Mouse (Mus musculus): Measurements from ENCODE around the gene Cfap221. TPM values are rescaled to one million over a fixed set of nuclear protein-coding genes. Genes with fewer than 3 reads are reported as not detected.

The Cfap221 gene
- polyA plus RNA-seq, 1 experiment: not detected

GRCm38 (mm10) chr1:119957716-119958222 is 39.3 kb downstream of the Cfap221 start:
- Histone ChIP-seq H3K27me3 (ENCODE audit: control insufficient read depth, insufficient read depth, low read length, poor library complexity, severe bottlenecking) (no peaks in the 10 kb centered on the region), H3K4me3 (ENCODE audit: low read depth, low read length) (no peak overlapping the region), H3K9ac (ENCODE audit: low read depth, poor library complexity, severe bottlenecking) (no peak overlapping the region), H3K4me1 (ENCODE audit: control insufficient read depth, insufficient read depth, low read length) (no peaks in the 10 kb centered on the region), H3K36me3 (ENCODE audit: control insufficient read depth, insufficient read depth, low read length, poor library complexity, severe bottlenecking) (no peaks in the 10 kb centered on the region), H3K9me3 (replicated peaks; ENCODE audit: control insufficient read depth, insufficient read depth, low read length, poor library complexity, severe bottlenecking) (no peaks in the 10 kb centered on the region), H3K27ac (ENCODE audit: insufficient read depth, low read length) (no peak overlapping the region)
- no peak for TF ChIP-seq POLR2A (IDR thresholded peaks at IDR 0.05; ENCODE audit: insufficient read depth, low read length)
- TF ChIP-seq CTCF (IDR thresholded peaks at IDR 0.05; ENCODE audit: low read depth, low read length): no peak
- no peak for TF ChIP-seq EP300 (IDR thresholded peaks at IDR 0.05; ENCODE audit: insufficient read depth, low read depth, low read length)

- H3K4me3 ChIP-seq (ENCODE audit: low read depth, low read length): no peak overlapping the region
- no peaks in the 10 kb centered on the region for H3K36me3 ChIP-seq (ENCODE audit: control insufficient read depth, insufficient read depth, low read length, poor library complexity, severe bottlenecking)
- no peaks in the 10 kb centered on the region for H3K27me3 ChIP-seq (ENCODE audit: control insufficient read depth, insufficient read depth, low read length, poor library complexity, severe bottlenecking)
Measured at GRCm38 (mm10) chr1:119954680-119955079, 42.4 kb downstream of the Cfap221 start.

GRCm38 (mm10) chr1:119953456-119953855 is 43.6 kb downstream of the Cfap221 start:
- Histone ChIP-seq H3K9me3 (replicated peaks; ENCODE audit: control insufficient read depth, insufficient read depth, low read length, poor library complexity, severe bottlenecking) (no peaks in the 10 kb centered on the region), H3K27ac (ENCODE audit: insufficient read depth, low read length) (no peak overlapping the region), H3K27me3 (ENCODE audit: control insufficient read depth, insufficient read depth, low read length, poor library complexity, severe bottlenecking) (no peaks in the 10 kb centered on the region; the same call in 1 of the 2 replicates), H3K9ac (ENCODE audit: low read depth, poor library complexity, severe bottlenecking) (no peak overlapping the region), H3K4me3 (ENCODE audit: low read depth, low read length) (no peak overlapping the region), H3K36me3 (ENCODE audit: control insufficient read depth, insufficient read depth, low read length, poor library complexity, severe bottlenecking) (no peaks in the 10 kb centered on the region), H3K4me1 (ENCODE audit: control insufficient read depth, insufficient read depth, low read length) (no peaks in the 10 kb centered on the region)
- TF ChIP-seq POLR2A (IDR thresholded peaks at IDR 0.05; ENCODE audit: insufficient read depth, low read length): no peak
- no peak for TF ChIP-seq EP300 (IDR thresholded peaks at IDR 0.05; ENCODE audit: insufficient read depth, low read depth, low read length)
- TF ChIP-seq CTCF (IDR thresholded peaks at IDR 0.05; ENCODE audit: low read depth, low read length): no peak

More at GRCm38 (mm10) chr1:119954680-119955079, 42.4 kb downstream of the Cfap221 start:
- Histone ChIP-seq H3K9me3 (replicated peaks; ENCODE audit: control insufficient read depth, insufficient read depth, low read length, poor library complexity, severe bottlenecking) (no peaks in the 10 kb centered on the region), H3K27ac (ENCODE audit: insufficient read depth, low read length) (no peak overlapping the region), H3K9ac (ENCODE audit: low read depth, poor library complexity, severe bottlenecking) (no peak overlapping the region), H3K4me1 (ENCODE audit: control insufficient read depth, insufficient read depth, low read length) (no peaks in the 10 kb centered on the region)
- TF ChIP-seq CTCF (IDR thresholded peaks at IDR 0.05; ENCODE audit: low read depth, low read length) (no peak), POLR2A (IDR thresholded peaks at IDR 0.05; ENCODE audit: insufficient read depth, low read length) (no peak), EP300 (IDR thresholded peaks at IDR 0.05; ENCODE audit: insufficient read depth, low read depth, low read length) (no peak)

- no peaks in the 10 kb centered on the region for H3K4me1 ChIP-seq (ENCODE audit: control insufficient read depth, insufficient read depth, low read length)
- H3K4me3 ChIP-seq (ENCODE audit: low read depth, low read length): no peak overlapping the region
- no peaks in the 10 kb centered on the region; the same call in 1 of the 2 replicates for H3K27me3 ChIP-seq (ENCODE audit: control insufficient read depth, insufficient read depth, low read length, poor library complexity, severe bottlenecking)
- H3K9ac ChIP-seq (ENCODE audit: low read depth, poor library complexity, severe bottlenecking): no peak overlapping the region
- no peak overlapping the region for H3K27ac ChIP-seq (ENCODE audit: insufficient read depth, low read length)
- no peak for TF ChIP-seq POLR2A (IDR thresholded peaks at IDR 0.05; ENCODE audit: insufficient read depth, low read length)
- TF ChIP-seq EP300 (IDR thresholded peaks at IDR 0.05; ENCODE audit: insufficient read depth, low read depth, low read length): no peak
- TF ChIP-seq CTCF (IDR thresholded peaks at IDR 0.05; ENCODE audit: low read depth, low read length): no peak
- no peaks in the 10 kb centered on the region for H3K9me3 ChIP-seq (replicated peaks; ENCODE audit: control insufficient read depth, insufficient read depth, low read length, poor library complexity, severe bottlenecking)
- no peaks in the 10 kb centered on the region for H3K36me3 ChIP-seq (ENCODE audit: control insufficient read depth, insufficient read depth, low read length, poor library complexity, severe bottlenecking)
Measured at GRCm38 (mm10) chr1:119950086-119950485, 46.9 kb downstream of the Cfap221 start.

GRCm38 (mm10) chr1:119936861-119937260 is 60.2 kb downstream of the Cfap221 start:
- Histone ChIP-seq H3K9me3 (replicated peaks; ENCODE audit: control insufficient read depth, insufficient read depth, low read length, poor library complexity, severe bottlenecking) (no peaks in the 10 kb centered on the region), H3K36me3 (ENCODE audit: control insufficient read depth, insufficient read depth, low read length, poor library complexity, severe bottlenecking) (no peaks in the 10 kb centered on the region), H3K27ac (ENCODE audit: insufficient read depth, low read length) (no peak overlapping the region)

GRCm38 (mm10) chr1:119931421-119932150 is 65.4 kb downstream of the Cfap221 start:
- Histone ChIP-seq H3K9me3 (replicated peaks; ENCODE audit: control insufficient read depth, insufficient read depth, low read length, poor library complexity, severe bottlenecking) (no peaks in the 10 kb centered on the region), H3K27me3 (ENCODE audit: control insufficient read depth, insufficient read depth, low read length, poor library complexity, severe bottlenecking) (no peaks in the 10 kb centered on the region), H3K4me1 (ENCODE audit: control insufficient read depth, insufficient read depth, low read length) (no peaks in the 10 kb centered on the region), H3K27ac (ENCODE audit: insufficient read depth, low read length) (no peak overlapping the region), H3K9ac (ENCODE audit: low read depth, poor library complexity, severe bottlenecking) (no peak overlapping the region), H3K4me3 (ENCODE audit: low read depth, low read length) (no peak overlapping the region), H3K36me3 (ENCODE audit: control insufficient read depth, insufficient read depth, low read length, poor library complexity, severe bottlenecking) (no peaks in the 10 kb centered on the region)
- TF ChIP-seq CTCF (IDR thresholded peaks at IDR 0.05; ENCODE audit: low read depth, low read length): no peak
- TF ChIP-seq POLR2A (IDR thresholded peaks at IDR 0.05; ENCODE audit: insufficient read depth, low read length): no peak

More at GRCm38 (mm10) chr1:119936861-119937260, 60.2 kb downstream of the Cfap221 start:
- no peak overlapping the region for H3K4me3 ChIP-seq (ENCODE audit: low read depth, low read length)
- H3K9ac ChIP-seq (ENCODE audit: low read depth, poor library complexity, severe bottlenecking): no peak overlapping the region
- TF ChIP-seq POLR2A (IDR thresholded peaks at IDR 0.05; ENCODE audit: insufficient read depth, low read length) (no peak), CTCF (IDR thresholded peaks at IDR 0.05; ENCODE audit: low read depth, low read length) (no peak), EP300 (IDR thresholded peaks at IDR 0.05; ENCODE audit: insufficient read depth, low read depth, low read length) (no peak)
- no peaks in the 10 kb centered on the region for H3K4me1 ChIP-seq (ENCODE audit: control insufficient read depth, insufficient read depth, low read length)
- H3K27me3 ChIP-seq (ENCODE audit: control insufficient read depth, insufficient read depth, low read length, poor library complexity, severe bottlenecking): no peaks in the 10 kb centered on the region
